Mouse (Mus musculus): ENCODE data around the gene Smagp. TPM values are rescaled to one million over a fixed set of nuclear protein-coding genes. Genes with fewer than 3 reads are reported as not detected.
A peak's percentile ranks its signal among the peaks of the same experiment; 100 is the strongest.

Gene Smagp
- total RNA-seq, 4 experiments from 2014 or later = 1.4 to 4.3 (median 2.7) TPM

- no peak for DNase-seq (ENCODE audit: low spot score in 2 of 2)
These were observed 28.9 kb upstream of the Smagp start for GRCm38 (mm10) chr15:100665411-100666218.

- no peak for DNase-seq (ENCODE audit: low spot score in 2 of 2)
These were observed 28.1 kb upstream of the Smagp start for GRCm38 (mm10) chr15:100664813-100665274.

DNA sequence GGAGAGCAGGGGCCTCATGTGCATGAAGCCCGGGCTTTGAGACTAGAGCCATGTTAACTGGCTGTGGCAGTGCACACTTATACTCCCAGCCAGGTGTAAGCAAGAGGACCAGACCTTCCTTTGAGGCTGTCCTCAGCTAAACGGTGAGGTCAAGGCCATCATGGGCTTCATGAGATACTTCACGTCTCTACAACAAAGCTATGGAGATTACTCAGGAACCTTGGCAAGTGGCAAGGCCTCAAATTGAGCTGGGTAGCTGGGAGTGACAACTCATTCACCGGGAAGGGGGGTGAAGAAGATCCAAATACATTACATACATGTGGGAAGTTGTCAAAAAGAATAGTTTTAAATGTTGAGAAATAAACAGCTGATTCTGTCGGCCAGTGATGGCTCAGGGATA, 24.1 kb upstream of the Smagp start:
- no peak for DNase-seq (ENCODE audit: low spot score in 2 of 2)

DNA sequence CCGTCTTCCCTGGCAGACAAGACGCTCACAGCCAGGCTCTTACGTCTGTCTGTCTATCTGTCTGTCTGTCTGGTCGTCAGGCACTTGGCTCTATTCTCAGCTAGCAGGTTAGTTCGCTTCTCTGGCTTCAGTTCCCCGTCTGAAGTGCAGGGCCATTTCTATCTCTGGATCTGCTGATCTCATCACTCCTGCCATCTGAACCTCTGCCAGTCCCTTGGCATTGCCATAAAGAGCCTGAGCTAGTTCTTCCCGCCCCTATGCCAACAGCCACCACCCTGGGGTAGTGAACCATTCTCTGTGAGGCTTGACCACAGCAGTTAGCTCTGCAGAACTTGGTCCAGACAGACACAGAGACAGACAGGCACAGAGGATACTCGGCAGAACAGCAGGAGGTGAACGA, 23.6 kb upstream of the Smagp start:
- peak in 1 of 2 experiments; percentile 14 for DNase-seq (ENCODE audit: low spot score in 2 of 2)

- DNase-seq (ENCODE audit: low spot score in 2 of 2) = no peak
These were observed 18.5 kb upstream of the Smagp start for GRCm38 (mm10) chr15:100655201-100655600.

DNA sequence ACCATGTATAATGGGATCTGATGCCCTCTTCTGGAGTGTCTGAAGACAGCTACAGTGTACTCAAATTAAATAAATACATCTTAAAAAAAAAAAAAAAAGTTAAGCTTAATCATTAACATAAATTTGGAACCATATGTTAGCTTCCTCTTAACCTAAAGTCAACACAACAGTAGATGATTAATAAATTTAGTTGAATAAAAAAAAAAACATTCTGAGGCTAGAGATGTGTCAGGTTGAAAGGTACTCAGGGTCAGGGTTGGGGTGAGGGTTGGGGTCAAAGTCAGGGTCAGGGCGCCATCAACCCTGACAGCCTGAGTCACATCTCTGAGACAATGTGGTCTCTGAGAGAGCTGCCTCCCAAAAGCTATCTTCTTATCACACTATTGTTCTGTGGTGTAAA, 17.5 kb upstream of the Smagp start:
- no peak for DNase-seq (ENCODE audit: low spot score in 2 of 2)

DNA sequence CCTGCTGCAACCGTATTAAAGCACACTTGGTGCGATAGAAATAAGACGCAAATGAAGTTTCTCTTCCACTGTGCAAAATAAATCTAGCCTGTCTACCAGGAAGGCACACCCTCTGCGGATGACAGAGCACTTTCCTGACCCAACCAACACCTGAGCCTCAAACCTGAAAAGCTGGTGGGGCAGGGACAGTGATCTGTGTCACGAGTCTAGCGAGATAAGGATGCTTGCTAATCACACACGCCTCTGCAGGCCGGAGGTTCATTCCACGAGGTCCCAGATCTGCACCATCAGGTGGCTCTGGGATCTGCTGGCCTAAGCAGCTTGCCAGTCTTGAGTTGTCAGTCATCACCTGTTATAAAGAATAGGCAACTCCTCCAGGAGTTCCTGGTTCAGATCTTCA, 14.9 kb upstream of the Smagp start:
- DNase-seq (ENCODE audit: low spot score in 2 of 2) = no peak

- no peak for DNase-seq (ENCODE audit: low spot score in 2 of 2)
These were observed 13.4 kb upstream of the Smagp start for GRCm38 (mm10) chr15:100650111-100650510.

- no peak for DNase-seq (ENCODE audit: low spot score in 2 of 2)
These were observed 9.4 kb upstream of the Smagp start for GRCm38 (mm10) chr15:100646161-100646560.

GRCm38 (mm10) chr15:100642451-100642850, 5.7 kb upstream of the Smagp start:
- DNase-seq (ENCODE audit: low spot score in 2 of 2) = no peak

GRCm38 (mm10) chr15:100641226-100641810, 4.6 kb upstream of the Smagp start:
- DNase-seq (ENCODE audit: low spot score in 2 of 2) = no peak

DNA sequence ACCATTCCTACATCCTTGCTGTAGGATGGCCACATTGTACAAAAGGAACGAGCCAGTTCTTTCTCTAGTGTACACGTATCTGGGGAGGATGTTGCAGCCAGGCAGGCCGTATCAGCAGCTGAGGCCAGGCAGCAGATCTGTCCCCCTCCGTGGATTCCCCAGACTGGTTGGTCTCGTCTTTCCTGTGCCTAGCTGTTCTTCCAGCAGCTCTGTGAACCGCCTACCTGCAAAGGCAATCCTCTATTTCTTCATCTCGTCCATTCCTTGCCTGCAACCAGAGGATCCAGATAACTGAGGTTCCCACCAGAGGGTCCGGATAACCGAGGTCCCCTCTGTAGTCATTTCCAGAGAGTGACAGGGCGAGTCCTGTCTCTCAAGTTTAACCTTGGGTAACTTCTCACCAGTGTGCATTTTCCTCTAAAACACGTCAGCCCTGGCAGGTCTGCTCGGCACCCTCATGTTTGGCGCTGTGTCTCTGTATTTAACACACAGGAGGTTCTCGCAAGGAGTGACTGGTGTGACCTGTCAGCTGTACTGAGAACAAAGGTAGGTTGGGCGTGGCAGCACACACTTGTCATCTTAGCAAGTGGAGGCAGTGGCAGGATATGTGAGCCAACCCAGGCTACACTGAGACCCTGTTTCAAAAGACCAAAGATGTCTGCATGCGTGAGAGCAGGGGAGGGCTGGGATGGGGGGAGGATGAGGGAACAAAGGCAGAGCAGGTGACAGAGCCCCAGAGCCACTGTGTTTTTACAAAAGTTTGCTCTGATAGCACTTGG, 3.4 kb upstream of the Smagp start:
- DNase-seq (ENCODE audit: low spot score in 2 of 2) = no peak

GRCm38 (mm10) chr15:100637661-100638060, 921 bp upstream of the Smagp start:
- no peak for DNase-seq (ENCODE audit: low spot score in 2 of 2)

DNA sequence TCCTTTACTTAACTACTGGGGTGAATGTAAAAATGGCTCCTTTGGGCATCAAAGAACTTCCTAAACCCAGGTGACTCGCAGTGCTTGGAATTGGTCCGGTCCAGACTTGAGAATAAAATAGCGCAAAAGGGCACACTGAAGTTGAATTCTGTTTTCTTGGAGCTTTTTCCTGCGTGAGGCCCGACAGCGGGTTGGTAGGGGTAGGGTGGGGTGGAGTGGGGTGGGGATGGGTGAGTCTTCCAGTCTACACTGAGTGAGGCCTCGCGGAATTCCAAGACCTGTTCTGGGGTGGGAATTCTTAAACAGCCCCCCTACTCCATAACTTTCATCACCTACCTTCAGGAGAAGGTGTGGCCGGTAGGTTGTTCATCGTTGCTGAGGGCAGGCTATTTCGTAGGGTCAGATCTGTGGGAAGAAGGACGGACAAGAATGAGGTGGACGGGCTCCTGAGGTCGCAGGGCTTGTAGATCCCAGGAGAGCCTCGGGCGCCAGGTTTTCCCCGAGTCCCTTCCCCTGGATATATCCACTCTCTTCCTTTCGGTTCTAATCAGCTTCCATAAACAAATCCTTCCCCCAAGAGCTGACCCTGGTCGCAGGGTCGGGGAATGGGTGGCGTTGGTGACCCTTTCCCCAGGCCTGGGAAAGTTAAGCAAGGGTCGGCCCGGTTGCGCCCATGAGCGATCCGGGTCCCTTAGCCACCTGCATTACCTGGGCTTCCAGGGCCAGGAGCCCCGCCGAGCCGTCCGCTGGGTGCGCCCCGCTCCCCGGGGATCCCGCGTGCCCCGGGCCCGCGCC, 692 bp downstream of the Smagp start:
- DNase-seq (ENCODE audit: low spot score in 2 of 2) = no peak

DNA sequence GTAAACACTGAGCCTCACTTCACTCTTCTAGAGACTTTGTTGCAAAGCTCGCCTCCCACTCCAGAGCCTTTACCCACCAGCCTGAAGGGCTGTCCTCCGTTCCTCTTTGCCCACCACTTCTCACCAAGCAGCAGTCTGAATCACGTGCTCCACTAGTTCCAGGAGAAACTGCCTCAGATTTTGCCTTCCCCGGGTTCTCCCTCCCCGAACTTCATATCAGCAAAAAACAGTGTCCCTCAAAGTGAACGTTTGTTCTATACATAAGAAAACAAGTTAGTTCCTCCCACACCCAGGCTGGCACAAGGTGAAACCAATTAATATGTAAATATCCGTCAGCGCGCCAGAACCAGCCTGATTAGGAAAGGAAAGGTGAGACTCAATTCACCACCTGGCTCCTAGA, 1.5 kb downstream of the Smagp start:
- DNase-seq (ENCODE audit: low spot score in 2 of 2) = no peak

DNA sequence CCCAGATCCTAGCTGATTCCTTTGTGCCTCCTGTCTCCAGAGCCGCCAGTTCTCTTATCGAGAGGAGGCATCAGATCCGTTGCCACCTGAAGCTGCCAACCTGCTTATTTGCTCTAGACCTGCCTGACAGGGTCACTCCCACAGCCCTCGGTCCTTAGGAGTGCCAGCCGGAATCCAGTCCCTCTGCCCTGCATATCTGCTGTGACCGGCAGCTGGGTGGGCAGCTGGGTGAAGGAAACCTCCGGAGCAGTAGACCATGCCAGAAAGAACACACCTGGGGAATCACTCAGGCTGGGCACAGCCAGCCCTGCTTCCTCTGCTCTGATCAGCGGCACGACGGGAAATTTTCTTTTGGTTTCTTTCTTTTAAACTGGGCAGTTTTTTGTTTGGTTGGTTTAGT, 3.4 kb downstream of the Smagp start:
- DNase-seq (ENCODE audit: low spot score in 2 of 2) = no peak

GRCm38 (mm10) chr15:100632323-100632722, 4.4 kb downstream of the Smagp start:
- no peak for DNase-seq (ENCODE audit: low spot score in 2 of 2)

DNA sequence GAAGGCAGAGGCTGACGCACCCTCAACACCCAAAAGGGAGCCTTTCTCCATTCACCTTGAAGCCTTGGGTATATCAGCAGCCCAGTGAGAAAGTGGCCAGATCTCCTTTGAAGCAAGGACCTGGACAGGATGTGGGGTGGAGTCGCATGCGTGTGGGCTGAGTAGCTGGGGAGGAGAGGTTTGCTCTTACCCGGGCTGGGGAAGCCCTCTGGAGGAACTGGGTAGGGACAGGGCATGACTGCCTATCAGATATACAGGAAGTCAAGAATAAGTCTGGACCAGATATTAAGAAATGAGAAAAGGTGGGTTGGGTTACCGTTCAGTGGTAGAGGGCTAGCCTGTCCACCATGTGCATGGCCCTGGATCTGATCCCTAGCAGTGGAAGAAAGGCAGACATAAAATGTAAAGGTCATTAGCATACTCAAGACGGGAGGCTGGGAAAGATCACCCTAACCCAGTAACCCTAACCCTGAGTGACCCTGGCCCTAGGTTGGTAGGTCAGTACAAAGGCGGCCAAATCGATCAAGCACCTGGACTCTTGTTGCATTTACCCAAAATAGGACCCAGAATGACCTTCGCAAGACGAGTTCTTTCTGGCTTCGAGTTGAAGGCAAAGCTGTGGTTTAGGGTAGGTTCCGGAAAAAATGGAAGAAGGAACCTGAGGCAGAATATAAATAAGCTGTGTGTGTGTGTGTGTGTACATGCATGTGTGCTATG, 5.1 kb downstream of the Smagp start:
- DNase-seq (ENCODE audit: low spot score in 2 of 2) = no peak

DNA sequence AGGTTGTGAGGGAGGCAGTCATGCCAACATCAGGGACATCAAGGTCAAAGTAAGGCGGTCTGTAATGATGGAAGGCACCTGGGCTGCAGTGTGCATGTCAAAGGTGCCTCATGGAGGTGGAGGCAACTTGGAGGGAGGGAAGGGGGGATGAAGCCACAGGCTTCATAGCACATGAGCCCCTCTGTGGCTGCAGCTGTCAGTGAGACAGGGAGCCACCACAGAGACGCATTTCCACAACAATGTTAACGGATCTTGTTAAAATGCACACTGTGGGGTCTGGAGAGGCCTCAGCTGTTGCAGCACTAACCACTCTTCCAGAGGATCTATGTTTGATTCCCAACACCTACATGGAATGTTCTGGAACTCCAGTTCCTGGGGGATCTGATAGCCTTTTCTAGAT, 6.6 kb downstream of the Smagp start:
- no peak for DNase-seq (ENCODE audit: low spot score in 2 of 2)

GRCm38 (mm10) chr15:100628797-100629196, 7.9 kb downstream of the Smagp start:
- DNase-seq (ENCODE audit: low spot score in 2 of 2) = no peak

Data from layer of hippocampus, adult 8-10 months (tissue).